Mouse (Mus musculus): ENCODE measurements around the gene Asgr2. TPM values are rescaled to one million over a fixed set of nuclear protein-coding genes. Genes with fewer than 3 reads are reported as not detected.

The Asgr2 gene
- polyA plus RNA-seq (2014; fragmentation: Illumina TruSeq; extraction: RNeasy Lipid Tissue Mini Kit (QIAGEN cat#74804); ENCODE audit: low read depth, low replicate concordance), result not detected

GRCm38 (mm10) chr11:70091986-70092783 lies at the start of gene Asgr2:
Gene Asgr2 (plus strand): TSS chr11:70092644.

GRCm38 (mm10) chr11:70053898-70054570 lies 38.4 kb upstream of the Asgr2 start, which contains the start of gene Asgr1:
Gene Asgr1 (plus strand): TSS chr11:70054085.

DNA sequence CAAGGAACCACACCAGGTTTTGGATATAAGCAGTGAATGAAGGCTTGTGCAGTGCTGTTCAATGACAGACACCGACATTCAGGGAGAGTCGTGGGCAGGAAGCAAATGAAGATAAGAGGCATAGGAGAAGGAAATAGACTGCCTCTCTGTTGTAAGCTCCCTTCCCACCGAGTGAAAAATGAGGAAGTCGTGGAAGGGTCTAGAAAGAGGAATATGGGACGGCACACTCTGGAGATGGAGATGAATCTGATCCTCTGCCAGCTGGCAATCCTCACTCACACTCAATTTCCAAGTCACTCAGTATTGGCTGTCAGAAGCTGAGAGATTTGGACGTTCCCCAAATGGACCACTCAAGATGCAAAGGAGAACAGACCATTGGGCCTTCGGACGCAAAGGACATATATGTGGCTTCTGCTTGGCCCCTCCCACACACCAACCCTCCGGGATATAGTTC lies 37.5 kb downstream of the Asgr2 start, which contains the start of gene Mgl2:
Gene Mgl2 (plus strand): TSS at position 404 of the 454 bp plus-strand sequence.

Other genes starting within 250 kb of the Asgr2 start
- 0.98 TPM for gene Plscr3, start 246.3 kb upstream of the Asgr2 start, polyA plus RNA-seq (2014; fragmentation: Illumina TruSeq; extraction: RNeasy Lipid Tissue Mini Kit (QIAGEN cat#74804); ENCODE audit: low read depth, low replicate concordance)
- 5.4 TPM for gene Tnk1, start 233.9 kb upstream of the Asgr2 start, polyA plus RNA-seq (2014; fragmentation: Illumina TruSeq; extraction: RNeasy Lipid Tissue Mini Kit (QIAGEN cat#74804); ENCODE audit: low read depth, low replicate concordance)
- gene Tmem95, start 214.6 kb upstream of the Asgr2 start, polyA plus RNA-seq (2014; fragmentation: Illumina TruSeq; extraction: RNeasy Lipid Tissue Mini Kit (QIAGEN cat#74804); ENCODE audit: low read depth, low replicate concordance), result not detected
- gene Kctd11, start 211.2 kb upstream of the Asgr2 start, polyA plus RNA-seq (2014; fragmentation: Illumina TruSeq; extraction: RNeasy Lipid Tissue Mini Kit (QIAGEN cat#74804); ENCODE audit: low read depth, low replicate concordance), result 2.9 TPM
- 0.57 TPM for gene Acap1, start 197.1 kb upstream of the Asgr2 start, polyA plus RNA-seq (2014; fragmentation: Illumina TruSeq; extraction: RNeasy Lipid Tissue Mini Kit (QIAGEN cat#74804); ENCODE audit: low read depth, low replicate concordance)
- 3.7 TPM for gene 2810408A11Rik, start 191.7 kb upstream of the Asgr2 start, polyA plus RNA-seq (2014; fragmentation: Illumina TruSeq; extraction: RNeasy Lipid Tissue Mini Kit (QIAGEN cat#74804); ENCODE audit: low read depth, low replicate concordance)
- gene Neurl4, start 191.6 kb upstream of the Asgr2 start, polyA plus RNA-seq (2014; fragmentation: Illumina TruSeq; extraction: RNeasy Lipid Tissue Mini Kit (QIAGEN cat#74804); ENCODE audit: low read depth, low replicate concordance), result 2.6 TPM
- 18.3 TPM for gene Gps2, start 178.8 kb upstream of the Asgr2 start, polyA plus RNA-seq (2014; fragmentation: Illumina TruSeq; extraction: RNeasy Lipid Tissue Mini Kit (QIAGEN cat#74804); ENCODE audit: low read depth, low replicate concordance)
- 144 TPM for gene Eif5a, start 170.7 kb upstream of the Asgr2 start, polyA plus RNA-seq (2014; fragmentation: Illumina TruSeq; extraction: RNeasy Lipid Tissue Mini Kit (QIAGEN cat#74804); ENCODE audit: low read depth, low replicate concordance)
- 22.3 TPM for gene Ybx2, start 156.8 kb upstream of the Asgr2 start, polyA plus RNA-seq (2014; fragmentation: Illumina TruSeq; extraction: RNeasy Lipid Tissue Mini Kit (QIAGEN cat#74804); ENCODE audit: low read depth, low replicate concordance)
- 0.98 TPM for gene Slc2a4, start 144.5 kb upstream of the Asgr2 start, polyA plus RNA-seq (2014; fragmentation: Illumina TruSeq; extraction: RNeasy Lipid Tissue Mini Kit (QIAGEN cat#74804); ENCODE audit: low read depth, low replicate concordance)
- 214 TPM for gene Cldn7, start 127.9 kb upstream of the Asgr2 start, polyA plus RNA-seq (2014; fragmentation: Illumina TruSeq; extraction: RNeasy Lipid Tissue Mini Kit (QIAGEN cat#74804); ENCODE audit: low read depth, low replicate concordance)
- 55.0 TPM for gene Ctdnep1, start 111.5 kb upstream of the Asgr2 start, polyA plus RNA-seq (2014; fragmentation: Illumina TruSeq; extraction: RNeasy Lipid Tissue Mini Kit (QIAGEN cat#74804); ENCODE audit: low read depth, low replicate concordance)
- gene Elp5, start 110.1 kb upstream of the Asgr2 start, polyA plus RNA-seq (2014; fragmentation: Illumina TruSeq; extraction: RNeasy Lipid Tissue Mini Kit (QIAGEN cat#74804); ENCODE audit: low read depth, low replicate concordance), result 5.0 TPM
- gene Gabarap, start 101.5 kb upstream of the Asgr2 start, polyA plus RNA-seq (2014; fragmentation: Illumina TruSeq; extraction: RNeasy Lipid Tissue Mini Kit (QIAGEN cat#74804); ENCODE audit: low read depth, low replicate concordance), result 508 TPM
- gene Phf23, start 96.9 kb upstream of the Asgr2 start, polyA plus RNA-seq (2014; fragmentation: Illumina TruSeq; extraction: RNeasy Lipid Tissue Mini Kit (QIAGEN cat#74804); ENCODE audit: low read depth, low replicate concordance), result 22.4 TPM
- 0.63 TPM for gene Dvl2, start 92.0 kb upstream of the Asgr2 start, polyA plus RNA-seq (2014; fragmentation: Illumina TruSeq; extraction: RNeasy Lipid Tissue Mini Kit (QIAGEN cat#74804); ENCODE audit: low read depth, low replicate concordance)
- 9.9 TPM for gene Acadvl, start 77.2 kb upstream of the Asgr2 start, polyA plus RNA-seq (2014; fragmentation: Illumina TruSeq; extraction: RNeasy Lipid Tissue Mini Kit (QIAGEN cat#74804); ENCODE audit: low read depth, low replicate concordance)
- 1.0 TPM for gene Dlg4, start 75.7 kb upstream of the Asgr2 start, polyA plus RNA-seq (2014; fragmentation: Illumina TruSeq; extraction: RNeasy Lipid Tissue Mini Kit (QIAGEN cat#74804); ENCODE audit: low read depth, low replicate concordance)
- gene Asgr1, start 38.6 kb upstream of the Asgr2 start, polyA plus RNA-seq (2014; fragmentation: Illumina TruSeq; extraction: RNeasy Lipid Tissue Mini Kit (QIAGEN cat#74804); ENCODE audit: low read depth, low replicate concordance), result not detected
- 5.0 TPM for gene Mgl2, start 37.7 kb downstream of the Asgr2 start, polyA plus RNA-seq (2014; fragmentation: Illumina TruSeq; extraction: RNeasy Lipid Tissue Mini Kit (QIAGEN cat#74804); ENCODE audit: low read depth, low replicate concordance)
- 3.1 TPM for gene Clec10a, start 63.6 kb downstream of the Asgr2 start, polyA plus RNA-seq (2014; fragmentation: Illumina TruSeq; extraction: RNeasy Lipid Tissue Mini Kit (QIAGEN cat#74804); ENCODE audit: low read depth, low replicate concordance)
- 0.69 TPM for gene Slc16a11, start 120.1 kb downstream of the Asgr2 start, polyA plus RNA-seq (2014; fragmentation: Illumina TruSeq; extraction: RNeasy Lipid Tissue Mini Kit (QIAGEN cat#74804); ENCODE audit: low read depth, low replicate concordance)
- 3.1 TPM for gene Slc16a13, start 128.4 kb downstream of the Asgr2 start, polyA plus RNA-seq (2014; fragmentation: Illumina TruSeq; extraction: RNeasy Lipid Tissue Mini Kit (QIAGEN cat#74804); ENCODE audit: low read depth, low replicate concordance)
- 2.3 TPM for gene Bcl6b, start 137.2 kb downstream of the Asgr2 start, polyA plus RNA-seq (2014; fragmentation: Illumina TruSeq; extraction: RNeasy Lipid Tissue Mini Kit (QIAGEN cat#74804); ENCODE audit: low read depth, low replicate concordance)
- gene 0610010K14Rik, start 145.3 kb downstream of the Asgr2 start, polyA plus RNA-seq (2014; fragmentation: Illumina TruSeq; extraction: RNeasy Lipid Tissue Mini Kit (QIAGEN cat#74804); ENCODE audit: low read depth, low replicate concordance), result 1.8 TPM
- 0.69 TPM for gene Gm21988, start 147.2 kb downstream of the Asgr2 start, polyA plus RNA-seq (2014; fragmentation: Illumina TruSeq; extraction: RNeasy Lipid Tissue Mini Kit (QIAGEN cat#74804); ENCODE audit: low read depth, low replicate concordance)
- 24.0 TPM for gene Rnasek, start 147.2 kb downstream of the Asgr2 start, polyA plus RNA-seq (2014; fragmentation: Illumina TruSeq; extraction: RNeasy Lipid Tissue Mini Kit (QIAGEN cat#74804); ENCODE audit: low read depth, low replicate concordance)
- gene Alox12, start 162.7 kb downstream of the Asgr2 start, polyA plus RNA-seq (2014; fragmentation: Illumina TruSeq; extraction: RNeasy Lipid Tissue Mini Kit (QIAGEN cat#74804); ENCODE audit: low read depth, low replicate concordance), result 1.3 TPM
- not detected for gene Alox12e, start 230.0 kb downstream of the Asgr2 start, polyA plus RNA-seq (2014; fragmentation: Illumina TruSeq; extraction: RNeasy Lipid Tissue Mini Kit (QIAGEN cat#74804); ENCODE audit: low read depth, low replicate concordance)

Data from sigmoid colon, adult 10 weeks (tissue).